Mouse (Mus musculus) thymus, adult 18-20 months (tissue): ENCODE data around the gene Cacna1d.

Source experiments
- DNase-seq, 2 experiments: peaks; one replicate each; pipeline ENCODE4 v3.0.0; 2022; ENCODE audit warnings: mixed read lengths in 2 of 2

Cacna1d gene

GRCm38 (mm10) chr14:30138379-30138964, 352.8 kb downstream of the Cacna1d start:
- no peak for DNase-seq

DNA sequence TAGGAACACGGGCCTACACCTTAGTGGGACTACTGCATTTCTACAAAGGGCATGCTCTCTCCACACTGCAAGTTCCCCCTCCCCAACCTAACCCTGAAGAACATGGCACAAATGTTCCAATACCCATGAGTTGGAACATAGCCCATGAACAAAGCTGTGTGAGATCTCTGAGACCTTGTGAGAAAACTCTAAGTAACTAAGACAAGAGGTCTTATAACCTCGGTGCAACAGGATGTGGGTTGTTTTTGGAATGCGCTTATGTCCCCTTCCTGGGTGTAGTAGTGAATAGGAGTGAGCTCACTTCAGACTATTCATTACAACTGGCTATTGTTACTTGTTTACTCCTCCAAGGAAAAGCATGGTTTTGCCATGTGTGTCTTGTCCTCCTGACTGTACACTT, 353.3 kb downstream of the Cacna1d start:
- no peak for DNase-seq

DNA sequence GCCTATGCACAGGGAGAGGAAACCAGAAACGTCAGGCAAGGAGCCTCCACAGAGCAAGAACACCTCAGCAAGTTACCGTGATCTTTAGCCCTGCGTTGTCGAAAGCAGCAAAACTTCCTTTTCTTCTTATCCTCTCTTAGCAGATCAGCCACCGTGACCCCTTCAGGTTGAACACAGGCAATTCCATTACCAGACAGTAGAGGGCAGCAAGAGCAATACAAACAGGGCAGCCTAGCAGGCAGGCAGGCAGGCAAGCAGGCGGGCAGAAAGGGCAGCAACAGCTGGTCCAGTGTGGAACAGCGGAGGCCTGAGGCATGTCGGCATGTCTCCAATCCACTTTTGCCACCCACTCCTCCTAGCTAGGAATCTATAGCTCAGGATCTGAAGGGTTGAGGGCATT, 354.3 kb downstream of the Cacna1d start:
- peak; percentile 68 to 81 for DNase-seq

GRCm38 (mm10) chr14:30135351-30135750, 355.9 kb downstream of the Cacna1d start:
- DNase-seq, result no peak

- no peak for DNase-seq
These were observed 357.6 kb downstream of the Cacna1d start for GRCm38 (mm10) chr14:30133684-30134083.

GRCm38 (mm10) chr14:30131256-30131655, 360.0 kb downstream of the Cacna1d start:
- no peak for DNase-seq

DNA sequence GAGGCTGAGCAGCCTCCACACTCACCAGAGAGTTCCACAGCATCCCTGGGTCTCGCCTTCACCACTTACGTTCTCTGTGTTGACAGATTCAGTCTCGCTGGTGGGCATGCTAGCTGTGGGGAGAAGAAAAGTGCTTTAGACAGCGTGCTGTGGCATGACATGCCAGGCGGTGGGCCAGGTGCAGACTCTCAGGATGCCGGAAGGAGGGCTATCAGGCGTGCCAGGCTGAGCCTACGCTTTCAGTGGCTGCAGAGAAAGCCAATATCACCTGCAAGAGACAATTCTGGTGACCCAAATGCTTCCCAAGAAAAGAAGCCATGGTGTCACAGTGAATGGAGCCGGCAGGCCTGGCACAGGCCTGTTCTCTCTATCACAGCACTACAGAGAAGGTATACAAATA, 361.2 kb downstream of the Cacna1d start:
- no peak for DNase-seq

GRCm38 (mm10) chr14:30129378-30129777, 361.9 kb downstream of the Cacna1d start:
- no peak for DNase-seq

DNA sequence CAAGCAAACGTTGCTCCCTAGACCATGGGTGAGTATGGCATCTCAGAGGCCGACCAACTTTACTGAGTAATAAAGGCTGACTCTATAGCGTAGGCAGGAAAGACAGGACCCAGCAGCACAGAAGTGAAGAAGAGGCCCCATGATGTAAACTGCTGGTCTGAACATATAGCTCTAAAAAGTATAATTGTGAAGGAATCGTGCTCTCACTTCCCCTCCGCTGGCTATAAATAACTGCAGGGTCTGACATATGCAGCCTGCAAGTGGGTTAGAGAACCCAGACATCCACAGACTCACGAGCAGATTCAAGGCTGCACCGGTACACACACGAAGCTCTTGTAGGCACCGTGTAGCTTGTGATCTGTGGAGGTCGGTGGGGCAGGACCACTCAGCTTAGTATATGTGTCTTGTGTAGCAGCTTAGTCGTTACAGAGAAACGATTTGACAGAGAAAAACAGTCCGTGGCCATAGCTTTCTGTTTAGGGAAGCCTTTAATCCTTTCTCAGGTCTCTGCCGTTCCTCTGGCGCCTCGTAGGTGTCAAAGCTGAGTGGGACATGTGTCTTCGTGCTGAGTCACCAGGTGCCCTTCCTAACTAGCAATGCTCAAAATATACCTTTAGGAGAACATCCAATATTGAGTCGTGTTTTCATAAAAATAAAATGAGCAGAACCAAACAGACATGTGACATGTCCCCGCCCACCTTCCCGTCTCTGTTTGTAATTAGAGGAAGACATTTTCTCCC, 366.1 kb downstream of the Cacna1d start:
- no peak for DNase-seq

GRCm38 (mm10) chr14:30120023-30120422, 371.2 kb downstream of the Cacna1d start:
- no peak for DNase-seq

DNA sequence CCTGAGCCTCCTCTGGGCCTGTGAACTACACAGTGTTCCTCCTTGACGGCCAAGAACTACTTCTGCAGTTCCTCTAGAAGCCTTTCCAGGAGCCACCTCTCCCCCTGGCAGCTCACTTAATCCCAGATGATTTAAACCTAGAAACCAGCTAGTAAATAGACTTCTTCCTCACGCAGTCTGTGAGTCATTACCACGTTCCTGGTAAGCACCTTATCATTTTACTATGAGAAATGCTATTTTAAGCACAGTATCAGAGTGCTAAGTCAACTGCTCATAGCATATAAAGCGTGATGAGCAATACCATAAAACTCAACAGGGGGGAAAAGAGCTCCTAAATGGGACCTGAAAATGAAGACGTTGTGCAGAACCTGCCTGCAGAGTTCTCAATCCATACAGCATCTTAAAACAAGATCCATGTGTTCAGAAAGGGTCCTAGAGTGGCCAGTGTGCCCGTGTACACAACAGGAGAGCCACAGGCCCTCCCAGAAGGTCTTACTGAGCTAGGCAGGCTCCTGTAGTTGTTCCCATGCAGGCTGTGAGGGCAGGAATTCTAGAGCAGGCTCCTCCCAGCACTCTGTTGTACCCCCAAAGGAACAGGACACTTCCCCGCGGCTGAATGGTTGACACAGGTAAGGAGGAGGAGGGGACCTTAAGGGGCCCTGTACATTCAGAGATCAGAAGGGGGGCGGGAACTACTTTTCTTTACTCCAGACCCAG, 377.7 kb downstream of the Cacna1d start:
- no peak for DNase-seq

GRCm38 (mm10) chr14:30109079-30109478, 382.2 kb downstream of the Cacna1d start:
- DNase-seq, result no peak

- DNase-seq, result no peak
These were observed 384.7 kb downstream of the Cacna1d start for GRCm38 (mm10) chr14:30106550-30106949.

GRCm38 (mm10) chr14:30105551-30105950, 385.7 kb downstream of the Cacna1d start:
- DNase-seq, result no peak

GRCm38 (mm10) chr14:30103946-30104536, 387.2 kb downstream of the Cacna1d start:
- DNase-seq, result peak; percentile 23 to 59

GRCm38 (mm10) chr14:30097239-30097638, 394.0 kb downstream of the Cacna1d start:
- DNase-seq, result peak in 1 of 2 experiments; percentile 33

DNA sequence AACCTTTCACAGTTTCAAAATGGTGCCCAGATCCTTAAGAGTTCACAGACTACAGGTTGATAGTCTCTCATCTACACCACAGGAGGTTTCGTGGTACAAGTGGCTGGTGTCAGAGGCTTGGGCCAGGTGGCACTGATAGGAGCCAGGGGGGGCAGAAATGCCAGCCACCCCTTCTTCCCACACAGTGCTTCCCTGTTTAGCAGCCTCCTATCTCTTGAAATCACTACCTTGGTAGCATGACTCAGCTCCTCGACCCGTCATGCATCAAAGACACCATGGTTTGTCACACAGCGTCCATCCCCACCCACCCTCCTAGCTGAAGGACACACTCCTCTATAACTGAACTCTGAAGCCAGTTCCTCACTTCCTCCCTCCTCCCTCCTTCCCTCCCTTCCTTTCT, 398.8 kb downstream of the Cacna1d start:
- no peak for DNase-seq

GRCm38 (mm10) chr14:30092021-30092420, 399.2 kb downstream of the Cacna1d start:
- peak; percentile 26 to 31 for DNase-seq

- no peak for DNase-seq
These were observed 411.5 kb downstream of the Cacna1d start for GRCm38 (mm10) chr14:30079729-30080128.

DNA sequence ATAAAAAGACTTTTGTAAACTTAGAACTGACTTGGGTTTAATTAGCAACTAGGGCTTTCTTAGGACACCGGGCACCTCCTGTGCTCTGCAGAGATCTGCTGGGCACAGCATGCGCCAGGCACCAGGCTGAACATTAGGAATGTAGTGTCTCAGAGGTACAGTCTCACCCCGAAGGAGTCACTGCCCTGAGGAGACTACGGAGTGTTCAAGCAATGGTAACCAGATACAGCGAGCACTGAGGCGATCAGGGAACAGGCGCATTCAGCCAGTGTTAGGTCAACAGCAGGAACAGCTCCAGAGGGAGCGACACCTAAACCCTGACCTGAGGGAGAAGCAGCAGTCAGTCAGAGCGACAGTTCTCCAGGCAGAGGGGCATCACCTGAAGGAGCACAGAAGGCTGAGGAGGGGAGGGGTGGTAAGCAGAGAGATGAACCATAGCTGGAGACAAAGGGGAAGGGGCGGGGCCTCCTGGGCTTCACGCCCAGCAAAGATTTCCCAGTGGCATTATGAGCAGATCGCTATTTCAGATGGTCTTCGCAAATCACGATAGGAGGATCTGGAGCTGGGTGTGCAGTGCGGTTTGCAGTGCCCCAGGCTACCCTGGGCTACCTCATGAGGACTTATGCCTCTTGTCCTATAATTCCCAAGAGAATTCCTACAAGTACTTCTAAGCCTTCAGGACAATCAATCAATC, 413.0 kb downstream of the Cacna1d start:
- no peak for DNase-seq

DNA sequence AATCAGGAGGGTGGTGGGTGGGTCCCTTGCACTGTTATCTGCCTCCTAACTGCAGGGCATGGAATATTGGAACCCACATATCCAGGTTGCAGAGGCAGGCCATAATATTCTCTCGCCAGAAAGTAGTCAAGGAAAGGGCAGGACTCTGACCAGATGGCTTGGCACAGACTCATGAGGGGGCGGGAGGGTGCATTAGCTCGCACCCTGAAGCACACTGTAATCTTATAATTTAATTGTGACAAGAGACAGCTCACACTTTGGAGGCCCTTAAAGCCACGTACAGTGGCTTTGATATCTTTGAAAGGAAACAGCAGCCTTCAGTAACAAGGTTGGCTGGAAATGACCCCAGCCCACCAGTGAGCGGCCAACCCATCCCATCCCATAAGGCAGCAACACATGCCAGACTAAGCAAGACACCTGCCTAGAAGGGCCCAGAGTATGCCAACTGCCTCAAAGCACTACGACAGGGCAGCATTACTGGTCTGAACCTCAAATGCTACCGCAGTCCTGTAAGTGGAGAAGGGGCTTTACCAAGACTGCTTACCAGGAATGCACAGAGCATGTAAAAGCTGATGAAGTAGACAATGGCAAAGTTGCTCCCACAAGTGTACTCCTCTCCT, 415.9 kb downstream of the Cacna1d start:
- DNase-seq, result no peak

DNA sequence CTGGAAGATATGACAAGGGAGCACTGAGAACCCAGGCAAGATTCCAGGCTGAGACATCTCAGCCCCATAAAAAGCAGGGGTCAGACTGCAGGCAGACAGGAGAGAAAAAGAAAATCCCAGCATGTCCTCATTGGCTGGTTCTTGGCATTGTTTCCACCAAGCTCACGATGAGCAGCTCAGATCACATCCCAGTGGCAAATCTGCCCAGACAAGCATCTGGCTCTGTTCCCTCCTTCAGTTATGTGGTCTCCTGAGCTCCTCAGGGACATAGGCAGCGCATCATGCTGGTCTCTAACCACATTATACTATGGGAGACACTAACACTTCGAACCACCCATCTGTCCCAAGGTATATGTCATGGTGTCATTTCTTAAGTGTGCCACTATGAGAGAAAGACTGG, 422.7 kb downstream of the Cacna1d start:
- DNase-seq, result no peak
